Mouse (Mus musculus): ENCODE measurements at regions not wholly inside any gene's neighbourhood (a gene's known extent, or its start where the extent isn't known, plus 50 kb on each side); places are given as distances from the start of the nearest gene placed in this dataset.

DNA sequence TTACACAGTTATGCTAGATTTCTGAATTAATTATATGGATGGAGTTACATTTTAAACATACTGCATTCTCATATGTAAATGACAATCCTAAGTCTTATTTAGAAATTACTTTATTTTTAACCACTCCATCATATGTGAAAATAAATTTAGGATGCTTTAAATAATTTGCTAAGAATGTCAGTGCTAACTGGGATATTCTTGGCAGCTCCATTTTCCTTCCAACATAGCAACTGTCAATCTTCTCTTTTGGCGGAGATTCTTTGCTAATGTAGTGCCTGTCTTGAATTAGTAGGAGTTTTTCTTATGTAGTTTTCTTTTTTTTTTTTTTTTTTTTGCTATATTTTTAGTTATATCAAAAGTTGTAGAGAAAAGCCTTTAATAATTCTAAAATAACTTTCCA lies 795.2 kb downstream of the Gbe1 start:
- H3K4me1 ChIP-seq (ENCODE audit: insufficient read depth, low read length) = no peaks in the 10 kb centered on the region
- H3K4me2 ChIP-seq (ENCODE audit: low read depth, low read length) = no peak overlapping the region
- H3K4me3 ChIP-seq (ENCODE audit: low read length) = no peak overlapping the region
- WGBS = 89% methylated on average over 1 of the region's 1 CpGs
- no peak for ATAC-seq
- no peaks in the 10 kb centered on the region for H3K36me3 ChIP-seq (ENCODE audit: insufficient read depth, low read length)
- no peaks in the 10 kb centered on the region for H3K27me3 ChIP-seq (ENCODE audit: insufficient read depth, low read length)
- H3K9ac ChIP-seq (replicated peaks; ENCODE audit: low read length) = no peak overlapping the region
- H3K27ac ChIP-seq = no peak overlapping the region
- no peak for TF ChIP-seq CTCF (IDR thresholded peaks at IDR 0.05; ENCODE audit: low read depth)
- no peaks in the 10 kb centered on the region for H3K9me3 ChIP-seq (ENCODE audit: low read length)
- DNase-seq (ENCODE audit: low spot score) = no peak

DNA sequence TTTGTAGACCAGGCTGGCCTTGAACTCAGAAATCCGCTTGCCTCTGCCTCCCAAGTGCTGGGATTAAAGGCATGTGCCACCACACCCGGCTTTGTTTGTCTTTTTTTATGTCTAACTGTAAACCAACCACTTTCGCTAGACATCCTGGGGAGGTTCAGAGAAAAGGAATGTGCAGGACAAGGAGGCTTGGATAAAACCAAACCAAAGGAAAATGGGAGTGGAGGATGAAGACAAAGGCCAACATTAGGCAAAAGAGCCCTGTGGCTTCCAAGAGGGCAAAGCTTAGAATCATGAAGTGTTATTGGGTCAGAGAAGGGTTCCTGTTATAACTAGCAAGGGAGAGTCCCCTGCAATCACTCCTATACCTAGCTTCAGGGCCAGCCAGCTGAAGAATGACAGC lies 800.6 kb downstream of the Gbe1 start:
- Histone ChIP-seq H3K27me3 (ENCODE audit: insufficient read depth, low read length) (no peaks in the 10 kb centered on the region), H3K4me3 (ENCODE audit: low read length) (no peak overlapping the region), H3K9ac (replicated peaks; ENCODE audit: low read length) (no peak overlapping the region), H3K4me2 (ENCODE audit: low read depth, low read length) (no peak overlapping the region), H3K9me3 (ENCODE audit: low read length) (no peaks in the 10 kb centered on the region), H3K36me3 (ENCODE audit: insufficient read depth, low read length) (no peaks in the 10 kb centered on the region), H3K27ac (no peak overlapping the region), H3K4me1 (ENCODE audit: insufficient read depth, low read length) (no peaks in the 10 kb centered on the region)
- 83% methylated on average over 3 of the region's 3 CpGs for WGBS
- no peak for ATAC-seq
- no peak for DNase-seq (ENCODE audit: low spot score)
- no peak for TF ChIP-seq CTCF (IDR thresholded peaks at IDR 0.05; ENCODE audit: low read depth)

DNA sequence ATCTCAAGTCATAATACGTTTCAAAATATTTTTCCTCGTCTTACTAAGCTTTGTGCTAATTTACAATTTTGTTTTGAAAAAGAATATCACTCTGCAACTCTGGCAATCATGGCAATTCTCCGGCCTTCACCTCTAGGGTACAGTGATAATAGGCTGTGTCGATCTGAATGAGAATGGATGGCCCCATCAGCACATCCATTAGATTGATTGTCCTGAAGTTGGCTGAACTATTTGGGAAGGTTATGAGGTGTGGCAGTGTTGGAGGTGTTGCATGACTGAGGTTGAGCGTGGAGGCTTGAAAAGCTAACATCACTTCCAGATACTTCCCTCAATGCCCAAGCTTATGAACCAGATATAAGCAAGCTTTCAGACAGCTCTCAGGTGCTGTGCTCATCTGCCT lies 807.0 kb downstream of the Gbe1 start:
- WGBS = 81% methylated on average over 5 of the region's 5 CpGs
- no peak for ATAC-seq
- Histone ChIP-seq H3K9me3 (ENCODE audit: low read length) (no peaks in the 10 kb centered on the region), H3K4me1 (ENCODE audit: insufficient read depth, low read length) (no peaks in the 10 kb centered on the region), H3K27me3 (ENCODE audit: insufficient read depth, low read length) (no peaks in the 10 kb centered on the region), H3K36me3 (ENCODE audit: insufficient read depth, low read length) (no peaks in the 10 kb centered on the region), H3K9ac (replicated peaks; ENCODE audit: low read length) (no peak overlapping the region), H3K4me3 (ENCODE audit: low read length) (no peak overlapping the region), H3K4me2 (ENCODE audit: low read depth, low read length) (no peak overlapping the region), H3K27ac (no peak overlapping the region)
- TF ChIP-seq CTCF (IDR thresholded peaks at IDR 0.05; ENCODE audit: low read depth) = no peak
- no peak for DNase-seq (ENCODE audit: low spot score)

DNA sequence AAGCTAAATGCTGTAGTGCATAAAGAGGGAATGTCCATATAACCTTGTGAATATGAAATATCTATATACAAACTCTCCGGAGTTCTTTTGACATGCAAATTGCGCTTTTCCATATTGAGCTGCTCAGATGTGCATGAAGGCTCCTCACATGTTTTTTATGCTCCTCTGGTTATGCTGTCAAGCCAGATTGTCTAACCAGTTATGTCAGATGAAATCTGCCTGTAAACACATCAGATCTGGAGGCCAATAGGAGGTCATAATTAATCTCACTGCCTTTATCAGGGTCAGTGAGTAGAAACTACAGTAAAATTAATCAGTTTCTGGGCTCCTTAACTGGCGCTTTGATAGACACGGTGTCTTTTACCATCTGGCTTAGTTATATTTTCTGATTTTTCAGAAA lies 809.9 kb downstream of the Gbe1 start:
- H3K4me3 ChIP-seq (ENCODE audit: low read length) = no peak overlapping the region
- peak; percentile 52 for DNase-seq (ENCODE audit: low spot score)

DNA sequence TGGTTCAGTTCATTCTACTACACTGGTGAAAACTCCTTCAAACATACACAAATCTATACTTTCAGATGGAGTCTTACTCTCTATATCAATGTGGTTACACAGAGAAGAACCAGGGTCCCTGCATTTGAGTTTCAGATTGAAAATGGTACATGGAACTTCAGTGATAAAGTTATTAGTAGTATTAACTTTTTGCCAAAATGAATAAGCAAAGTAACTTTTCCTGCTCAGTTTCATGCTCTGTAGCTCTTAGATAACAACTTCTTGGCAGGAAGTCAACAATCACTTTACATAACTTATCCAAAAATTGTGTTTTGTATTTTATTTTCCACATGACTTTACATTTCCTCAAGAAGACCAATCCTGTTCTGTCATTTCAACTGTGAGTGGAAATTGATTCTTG lies 819.1 kb downstream of the Gbe1 start:
- H3K4me2 ChIP-seq (ENCODE audit: low read depth, low read length) = no peak overlapping the region

More for the DNA sequence above, 809.9 kb downstream of the Gbe1 start:
- WGBS = 62% methylated on average over 4 of the region's 4 CpGs
- Histone ChIP-seq H3K9me3 (ENCODE audit: low read length) (no peaks in the 10 kb centered on the region), H3K36me3 (ENCODE audit: insufficient read depth, low read length) (no peaks in the 10 kb centered on the region), H3K4me2 (ENCODE audit: low read depth, low read length) (no peak overlapping the region), H3K9ac (replicated peaks; ENCODE audit: low read length) (no peak overlapping the region), H3K27me3 (ENCODE audit: insufficient read depth, low read length) (no peaks in the 10 kb centered on the region), H3K27ac (no peak overlapping the region), H3K4me1 (ENCODE audit: insufficient read depth, low read length) (no peaks in the 10 kb centered on the region)
- peak; percentile 74; the same call in 1 of the 2 replicates for ATAC-seq
- TF ChIP-seq CTCF (IDR thresholded peaks at IDR 0.05; ENCODE audit: low read depth) = no peak

DNA sequence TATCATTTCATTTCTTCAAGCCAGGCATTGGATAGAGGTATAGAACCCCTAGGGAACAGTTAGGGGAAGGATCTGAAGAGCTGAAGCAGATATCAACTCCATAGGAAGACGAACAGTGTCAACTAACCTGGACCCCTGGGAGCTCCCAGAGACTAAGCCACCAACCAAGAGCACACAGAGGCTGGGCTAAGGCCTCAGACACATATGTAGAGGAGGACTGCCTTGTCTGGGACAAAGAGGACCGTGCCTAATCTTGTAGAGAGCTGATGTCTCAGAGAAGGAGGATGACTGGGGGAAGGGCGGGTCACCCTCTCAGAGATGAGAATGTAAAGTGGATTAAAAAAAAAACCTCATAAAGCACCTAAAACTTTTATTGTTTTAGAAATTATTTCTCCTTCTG lies 824.9 kb downstream of the Gbe1 start:
- no peak for TF ChIP-seq CTCF (IDR thresholded peaks at IDR 0.05; ENCODE audit: low read depth)
- Histone ChIP-seq H3K4me2 (ENCODE audit: low read depth, low read length) (no peak overlapping the region), H3K4me3 (ENCODE audit: low read length) (no peak overlapping the region), H3K9me3 (ENCODE audit: low read length) (no peaks in the 10 kb centered on the region), H3K4me1 (ENCODE audit: insufficient read depth, low read length) (no peaks in the 10 kb centered on the region), H3K9ac (replicated peaks; ENCODE audit: low read length) (no peak overlapping the region), H3K27ac (no peak overlapping the region), H3K27me3 (ENCODE audit: insufficient read depth, low read length) (no peaks in the 10 kb centered on the region), H3K36me3 (ENCODE audit: insufficient read depth, low read length) (no peaks in the 10 kb centered on the region)
- DNase-seq (ENCODE audit: low spot score) (no peak), ATAC-seq (no peak)
- WGBS = 77% methylated on average over 3 of the region's 3 CpGs

More for the DNA sequence above, 819.1 kb downstream of the Gbe1 start:
- Histone ChIP-seq H3K9ac (replicated peaks; ENCODE audit: low read length) (no peak overlapping the region), H3K4me1 (ENCODE audit: insufficient read depth, low read length) (no peaks in the 10 kb centered on the region), H3K27ac (no peak overlapping the region), H3K27me3 (ENCODE audit: insufficient read depth, low read length) (no peaks in the 10 kb centered on the region), H3K9me3 (ENCODE audit: low read length) (no peaks in the 10 kb centered on the region), H3K36me3 (ENCODE audit: insufficient read depth, low read length) (no peaks in the 10 kb centered on the region), H3K4me3 (ENCODE audit: low read length) (no peak overlapping the region)
- DNase-seq (ENCODE audit: low spot score) (no peak), ATAC-seq (no peak)
- TF ChIP-seq CTCF (IDR thresholded peaks at IDR 0.05; ENCODE audit: low read depth) = no peak

Data from hindbrain, postnatal 0 days (tissue).